Mouse (Mus musculus): ENCODE data around the gene Kcnq1. TPM values are rescaled to one million over a fixed set of nuclear protein-coding genes. Genes with fewer than 3 reads are reported as not detected.

Kcnq1 gene
- polyA plus RNA-seq, 1 experiment from 2014 or later, result 1.8 TPM

DNA sequence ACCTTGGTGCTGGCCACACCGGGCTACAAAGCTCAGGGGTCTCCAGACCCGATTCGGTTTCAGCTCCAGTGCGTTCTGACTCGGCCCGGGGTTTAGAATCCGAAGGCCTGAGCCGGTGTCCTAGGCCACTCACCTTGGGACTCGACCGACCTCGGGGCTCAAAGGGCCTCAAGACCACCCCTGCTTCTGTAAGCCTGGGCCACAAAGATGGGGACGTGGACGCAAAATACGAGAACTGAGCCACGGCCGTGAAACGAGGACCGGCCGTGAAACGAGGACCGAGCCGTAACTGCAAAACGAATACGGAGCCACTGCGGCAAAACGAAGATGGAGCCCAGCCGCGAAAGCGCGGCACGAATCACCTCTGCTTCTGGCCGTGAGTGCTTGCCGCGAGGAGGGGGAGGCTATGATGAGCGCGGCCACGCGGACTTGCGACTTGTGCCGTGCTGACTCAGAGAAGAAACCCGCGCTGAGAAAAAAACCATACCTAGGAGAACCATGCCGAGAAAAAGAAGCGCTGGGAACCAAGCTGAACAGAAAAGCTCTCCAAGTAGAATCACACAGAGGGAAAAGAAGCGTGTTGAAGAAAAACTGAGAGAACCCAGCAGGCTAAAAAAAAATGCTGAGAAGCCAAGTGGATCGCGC lies 189.3 kb downstream of the Kcnq1 start:
- ATAC-seq (replicated peaks), result 0 out of 2 replicates have a peak, but pooled peaks have one; percentile 34
- Histone ChIP-seq H3K27ac (peak overlapping the region; percentile 80), H3K36me3 (replicated peaks) (no peaks in the 10 kb centered on the region), H3K4me3 (peak overlapping the region; percentile 46), H3K9ac (peak overlapping the region; percentile 37), H3K9me3 (no peaks in the 10 kb centered on the region), H3K4me2 (peak overlapping the region; percentile 49), H3K4me1 (peaks cover 26% of the 10 kb centered on the region), H3K27me3 (replicated peaks) (no peaks in the 10 kb centered on the region)
- 57% methylated on average over 47 of the region's 47 CpGs for WGBS

GRCm38 (mm10) chr7:143296001-143296379 lies 189.8 kb downstream of the Kcnq1 start:
- 42% methylated on average over 20 of the region's 20 CpGs for WGBS
- Histone ChIP-seq H3K27me3 (replicated peaks) (no peaks in the 10 kb centered on the region), H3K27ac (peak overlapping the region; percentile 80), H3K4me3 (peak overlapping the region; percentile 46), H3K9ac (peak overlapping the region; percentile 37), H3K36me3 (replicated peaks) (no peaks in the 10 kb centered on the region), H3K9me3 (no peaks in the 10 kb centered on the region), H3K4me1 (peaks cover 24% of the 10 kb centered on the region), H3K4me2 (peak overlapping the region; percentile 49)
- ATAC-seq (replicated peaks), result peak; percentile 58; the same call in 1 of the 2 replicates

GRCm38 (mm10) chr7:143296384-143296801 lies 190.2 kb downstream of the Kcnq1 start:
- Histone ChIP-seq H3K36me3 (replicated peaks) (no peaks in the 10 kb centered on the region), H3K4me2 (peak overlapping the region; percentile 49), H3K9ac (peak overlapping the region; percentile 37), H3K9me3 (no peaks in the 10 kb centered on the region), H3K4me3 (peak overlapping the region; percentile 46), H3K27ac (peak overlapping the region; percentile 80), H3K27me3 (replicated peaks) (no peaks in the 10 kb centered on the region), H3K4me1 (peaks cover 20% of the 10 kb centered on the region)
- peak; percentile 99 for ATAC-seq (replicated peaks)
- WGBS, result 56% methylated on average over 17 of the region's 17 CpGs

DNA sequence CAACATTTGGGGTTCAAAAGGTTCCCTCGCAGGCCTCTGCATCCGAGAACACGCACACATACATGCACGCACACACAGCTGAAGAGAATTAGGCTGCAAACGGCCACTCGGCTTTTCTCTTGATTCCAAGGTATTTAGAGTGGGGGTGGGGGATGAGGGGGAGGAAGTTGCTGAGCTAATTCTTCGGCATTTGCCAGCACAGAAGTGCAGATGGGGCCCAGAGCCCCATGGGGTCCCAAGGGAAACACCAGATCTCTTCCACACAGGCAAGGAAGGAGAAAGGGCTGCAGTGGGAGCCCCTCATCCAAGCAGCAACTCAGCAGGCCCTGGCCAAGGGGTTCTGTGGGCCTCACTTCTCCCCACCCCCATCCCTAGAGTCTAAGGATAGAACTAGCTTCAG lies 193.9 kb downstream of the Kcnq1 start:
- H3K36me3 ChIP-seq (replicated peaks), result no peaks in the 10 kb centered on the region
- H3K9ac ChIP-seq, result no peak overlapping the region
- 0 out of 2 replicates have a peak, but pooled peaks cover 4% of the 10 kb centered on the region for H3K4me1 ChIP-seq
- H3K27me3 ChIP-seq (replicated peaks), result no peaks in the 10 kb centered on the region
- H3K9me3 ChIP-seq, result no peaks in the 10 kb centered on the region
- ATAC-seq (replicated peaks), result no peak
- no peak overlapping the region for H3K4me2 ChIP-seq
- 48% methylated on average over 7 of the region's 7 CpGs for WGBS
- no peak overlapping the region for H3K27ac ChIP-seq
- no peak overlapping the region for H3K4me3 ChIP-seq

DNA sequence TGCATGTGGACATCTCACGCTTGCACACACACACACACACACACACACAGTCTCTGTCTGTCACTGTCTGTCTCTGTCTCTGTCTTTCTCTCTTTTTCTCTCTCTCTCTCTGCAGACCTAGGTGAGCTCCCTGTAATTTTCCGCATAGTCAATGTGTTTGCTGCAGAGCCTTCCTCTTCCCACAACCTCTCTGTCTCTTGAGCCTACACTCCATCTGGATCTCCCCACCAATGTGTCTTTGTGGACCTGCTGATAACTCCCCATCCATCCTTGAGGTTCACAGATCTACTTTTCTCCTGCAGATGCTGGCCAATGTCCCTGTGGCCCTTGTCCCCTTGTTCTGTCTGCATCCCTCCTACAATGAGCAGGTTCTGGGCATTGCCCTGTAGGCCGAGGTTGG lies 194.5 kb downstream of the Kcnq1 start:
- Histone ChIP-seq H3K4me3 (no peak overlapping the region), H3K9me3 (no peaks in the 10 kb centered on the region), H3K9ac (no peak overlapping the region), H3K4me1 (peaks cover 6% of the 10 kb centered on the region; the same call in 1 of the 2 replicates), H3K36me3 (replicated peaks) (no peaks in the 10 kb centered on the region), H3K27me3 (replicated peaks) (no peaks in the 10 kb centered on the region), H3K27ac (no peak overlapping the region), H3K4me2 (no peak overlapping the region)
- WGBS, result 85% methylated on average over 3 of the region's 3 CpGs
- ATAC-seq (replicated peaks), result no peak

DNA sequence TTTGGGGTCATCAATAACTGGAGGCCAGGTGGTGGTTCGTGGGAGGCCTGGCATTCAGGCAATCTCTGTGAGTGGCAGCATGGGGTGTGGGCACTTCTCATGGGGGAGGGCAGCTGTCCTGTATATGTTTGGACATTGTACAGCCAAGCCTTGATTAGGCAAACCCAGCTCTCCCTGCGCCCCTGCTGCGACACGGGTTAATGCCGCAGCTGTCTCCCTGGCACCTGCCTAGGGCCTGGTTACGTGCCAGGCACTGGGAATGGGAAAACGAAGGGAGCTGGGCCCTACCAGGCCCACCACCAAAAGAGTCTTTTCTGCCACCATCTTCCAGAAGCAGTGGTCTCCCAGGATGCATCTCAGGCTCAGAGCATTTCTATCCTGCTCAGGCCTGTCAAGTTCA lies 196.0 kb downstream of the Kcnq1 start:
- no peaks in the 10 kb centered on the region for H3K9me3 ChIP-seq
- H3K27ac ChIP-seq, result no peak overlapping the region
- 72% methylated on average over 7 of the region's 7 CpGs for WGBS
- no peak overlapping the region for H3K9ac ChIP-seq
- no peaks in the 10 kb centered on the region for H3K27me3 ChIP-seq (replicated peaks)
- H3K4me3 ChIP-seq, result no peak overlapping the region
- ATAC-seq (replicated peaks), result no peak
- H3K4me2 ChIP-seq, result no peak overlapping the region
- H3K4me1 ChIP-seq, result peaks cover 8% of the 10 kb centered on the region; the same call in 1 of the 2 replicates
- no peaks in the 10 kb centered on the region for H3K36me3 ChIP-seq (replicated peaks)

DNA sequence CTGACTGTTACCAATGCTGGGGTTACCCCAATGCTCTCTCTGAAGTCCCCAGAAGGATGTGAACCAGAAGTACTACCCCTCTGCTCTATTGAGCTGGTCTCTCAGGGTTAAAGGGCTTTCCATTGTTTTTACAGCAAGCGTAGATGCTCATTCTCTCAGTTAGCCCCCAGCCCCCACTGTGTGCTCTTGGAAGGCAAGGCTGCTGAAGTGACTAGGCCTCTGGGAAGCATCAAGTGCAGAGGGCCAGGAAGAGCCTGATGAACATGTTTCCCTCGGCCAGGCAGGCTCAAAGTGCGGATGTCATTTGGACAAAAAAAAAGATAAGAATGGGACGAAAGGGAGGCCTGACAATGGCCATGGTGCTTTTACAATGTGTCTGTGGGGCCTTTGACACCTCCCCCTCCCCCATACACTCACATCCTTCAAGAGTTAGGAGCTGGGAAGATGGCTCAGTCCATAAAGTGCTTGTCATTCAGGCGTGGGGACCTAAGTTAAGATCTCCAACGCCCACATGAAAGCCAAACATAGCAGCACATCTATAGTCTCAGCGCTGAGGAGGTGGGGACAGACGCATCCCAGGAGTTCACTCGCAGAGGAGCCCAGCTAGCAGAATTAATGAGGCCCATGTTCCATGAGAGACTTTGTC lies 196.6 kb downstream of the Kcnq1 start:
- H3K4me2 ChIP-seq, result no peak overlapping the region
- no peak overlapping the region for H3K9ac ChIP-seq
- no peak overlapping the region for H3K27ac ChIP-seq
- H3K4me1 ChIP-seq, result peaks cover 8% of the 10 kb centered on the region; the same call in 1 of the 2 replicates
- ATAC-seq (replicated peaks), result no peak
- H3K9me3 ChIP-seq, result no peaks in the 10 kb centered on the region
- 56% methylated on average over 9 of the region's 9 CpGs for WGBS
- H3K4me3 ChIP-seq, result no peak overlapping the region
- no peaks in the 10 kb centered on the region for H3K36me3 ChIP-seq (replicated peaks)
- no peaks in the 10 kb centered on the region for H3K27me3 ChIP-seq (replicated peaks)

- Histone ChIP-seq H3K9me3 (no peaks in the 10 kb centered on the region), H3K4me3 (no peak overlapping the region), H3K27me3 (replicated peaks) (no peaks in the 10 kb centered on the region), H3K27ac (no peak overlapping the region), H3K4me1 (peaks cover 8% of the 10 kb centered on the region; the same call in 1 of the 2 replicates), H3K36me3 (replicated peaks) (no peaks in the 10 kb centered on the region), H3K4me2 (no peak overlapping the region), H3K9ac (no peak overlapping the region)
- 89% methylated on average over 5 of the region's 5 CpGs for WGBS
- no peak for ATAC-seq (replicated peaks)
Measured at GRCm38 (mm10) chr7:143303557-143303956, 197.4 kb downstream of the Kcnq1 start.

- no peaks in the 10 kb centered on the region for H3K36me3 ChIP-seq (replicated peaks)
- peaks cover 4% of the 10 kb centered on the region; the same call in 1 of the 2 replicates for H3K4me1 ChIP-seq
- H3K27me3 ChIP-seq (replicated peaks), result no peaks in the 10 kb centered on the region
- 47% methylated on average over 10 of the region's 10 CpGs for WGBS
- no peak overlapping the region for H3K27ac ChIP-seq
- H3K9me3 ChIP-seq, result no peaks in the 10 kb centered on the region
- no peak for ATAC-seq (replicated peaks)
- no peak overlapping the region for H3K4me3 ChIP-seq
- no peak overlapping the region for H3K4me2 ChIP-seq
- no peak overlapping the region for H3K9ac ChIP-seq
Measured at GRCm38 (mm10) chr7:143305808-143306207, 199.6 kb downstream of the Kcnq1 start.

GRCm38 (mm10) chr7:143308001-143308400 lies 201.8 kb downstream of the Kcnq1 start:
- Histone ChIP-seq H3K36me3 (replicated peaks) (no peaks in the 10 kb centered on the region), H3K27me3 (replicated peaks) (no peaks in the 10 kb centered on the region), H3K9ac (no peak overlapping the region), H3K27ac (no peak overlapping the region), H3K4me3 (no peak overlapping the region), H3K4me2 (no peak overlapping the region), H3K4me1 (peaks cover 4% of the 10 kb centered on the region; the same call in 1 of the 2 replicates), H3K9me3 (no peaks in the 10 kb centered on the region)
- ATAC-seq (replicated peaks), result no peak
- 98% methylated on average over 1 of the region's 1 CpGs for whole genome bisulfite sequencing

DNA sequence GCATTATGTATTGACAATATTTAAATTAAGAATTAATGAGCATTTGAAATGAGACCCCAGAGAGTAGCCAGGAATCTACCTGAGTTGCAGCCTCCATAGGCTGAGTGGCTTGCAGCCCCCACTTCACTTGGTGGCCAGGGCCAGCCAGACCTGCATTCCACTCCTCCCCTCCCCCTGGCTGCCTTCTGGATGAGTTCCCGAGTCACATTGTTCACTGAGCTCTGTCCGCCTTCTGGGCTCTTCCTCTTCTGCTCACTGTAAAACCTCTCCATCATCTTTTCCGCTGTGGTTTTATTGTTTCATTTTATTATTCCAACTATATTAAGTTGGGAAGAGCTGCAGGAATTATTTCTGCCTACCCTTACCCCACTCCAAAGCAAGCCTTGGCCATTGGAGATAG lies 204.1 kb downstream of the Kcnq1 start:
- H3K4me1 ChIP-seq, result peaks cover 4% of the 10 kb centered on the region; the same call in 1 of the 2 replicates
- H3K9ac ChIP-seq, result no peak overlapping the region
- no peak overlapping the region for H3K4me2 ChIP-seq
- no peaks in the 10 kb centered on the region for H3K27me3 ChIP-seq (replicated peaks)
- no peak overlapping the region for H3K4me3 ChIP-seq
- H3K36me3 ChIP-seq (replicated peaks), result no peaks in the 10 kb centered on the region
- 66% methylated on average over 3 of the region's 3 CpGs for WGBS
- no peak for ATAC-seq (replicated peaks)
- H3K9me3 ChIP-seq, result no peaks in the 10 kb centered on the region
- H3K27ac ChIP-seq, result no peak overlapping the region

GRCm38 (mm10) chr7:143310847-143311246 lies 204.7 kb downstream of the Kcnq1 start:
- ATAC-seq (replicated peaks), result no peak
- no peaks in the 10 kb centered on the region for H3K9me3 ChIP-seq
- no peak overlapping the region for H3K9ac ChIP-seq
- no peaks in the 10 kb centered on the region for H3K27me3 ChIP-seq (replicated peaks)
- no peak overlapping the region for H3K4me2 ChIP-seq
- peaks cover under 1% of the 10 kb centered on the region; the same call in 1 of the 2 replicates for H3K4me1 ChIP-seq
- WGBS, result 81% methylated on average over 8 of the region's 8 CpGs
- H3K4me3 ChIP-seq, result no peak overlapping the region
- H3K36me3 ChIP-seq (replicated peaks), result no peaks in the 10 kb centered on the region
- no peak overlapping the region for H3K27ac ChIP-seq

DNA sequence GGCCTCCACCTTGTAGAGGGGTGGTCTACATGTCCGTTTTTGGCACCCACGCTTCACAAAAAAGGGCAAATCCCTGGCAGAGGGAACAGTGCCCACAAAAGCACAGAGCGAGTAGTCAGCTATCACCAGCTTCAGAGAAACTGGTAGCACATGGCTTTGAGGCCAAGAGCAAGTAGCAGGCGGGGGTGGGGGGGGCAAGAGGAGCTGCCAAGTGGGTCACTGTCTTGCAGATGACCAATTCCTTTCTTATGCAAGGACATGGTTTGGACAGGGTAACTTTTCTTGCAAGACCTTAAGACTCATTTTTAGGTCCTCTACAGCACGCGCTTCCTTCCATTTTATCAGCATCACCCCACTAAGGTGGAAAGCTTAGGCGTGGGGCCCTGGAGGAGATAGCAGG lies 205.3 kb downstream of the Kcnq1 start:
- no peaks in the 10 kb centered on the region for H3K9me3 ChIP-seq
- no peak overlapping the region for H3K27ac ChIP-seq
- no peaks in the 10 kb centered on the region for H3K36me3 ChIP-seq (replicated peaks)
- ATAC-seq (replicated peaks), result no peak
- no peak overlapping the region for H3K4me3 ChIP-seq
- H3K27me3 ChIP-seq (replicated peaks), result no peaks in the 10 kb centered on the region
- H3K9ac ChIP-seq, result no peak overlapping the region
- 91% methylated on average over 7 of the region's 7 CpGs for WGBS
- no peaks in the 10 kb centered on the region for H3K4me1 ChIP-seq
- H3K4me2 ChIP-seq, result no peak overlapping the region
